Mouse (Mus musculus) liver, embryonic 13.5 days (tissue): ENCODE results near the gene Lrrc45. TPM values are rescaled to one million over a fixed set of nuclear protein-coding genes. Genes with fewer than 3 reads are reported as not detected.
"Not testable (repeated sequence)": the region's sequence is repeated elsewhere in the genome, so short reads cannot be mapped to it uniquely, and the experiment has no call there.

Experiments used
- ATAC-seq: fragments of 200-750 bp; cut with Nextera tagmentation; 2 replicates; pipeline ENCODE4 v1.8.0; 2017; ENCODE audit warnings: low read depth, mild to moderate bottlenecking, moderate number of reproducible peaks, moderate library complexity
- DNase-seq: peaks from one replicate; pipeline ENCODE4 v3.0.0; 2022
- H3K27ac ChIP-seq: fragments of 300-500 bp; sonication (generic); 2 replicates; pipeline ENCODE4 v1.5.1; 2015; ENCODE audit warnings: moderate library complexity, mild to moderate bottlenecking, inconsistent platforms
- H3K27me3 ChIP-seq: fragments of 300-500 bp; sonication (generic); 2 replicates; pipeline ENCODE4 v1.6.1; 2015; ENCODE audit warnings: mild to moderate bottlenecking, inconsistent platforms
- H3K36me3 ChIP-seq: fragments of 300-500 bp; sonication (generic); 2 replicates; pipeline ENCODE4 v1.6.1; 2015; ENCODE audit warnings: mild to moderate bottlenecking, inconsistent platforms
- H3K4me1 ChIP-seq: fragments of 300-500 bp; sonication (generic); replicated peaks from 2 replicates; pipeline ENCODE4 v1.6.1; 2015; ENCODE audit warnings: inconsistent platforms
- H3K4me2 ChIP-seq: fragments of 300-500 bp; sonication (generic); 2 replicates; pipeline ENCODE4 v1.6.1; 2015; ENCODE audit warnings: inconsistent platforms, mild to moderate bottlenecking, moderate library complexity
- H3K4me3 ChIP-seq: fragments of 300-500 bp; sonication (generic); replicated peaks from 2 replicates; pipeline ENCODE4 v1.5.1; 2015; ENCODE audit warnings: mild to moderate bottlenecking, inconsistent platforms
- H3K9ac ChIP-seq: fragments of 300-500 bp; sonication (generic); 2 replicates; pipeline ENCODE4 v1.6.1; 2015; ENCODE audit warnings: mild to moderate bottlenecking, inconsistent platforms
- H3K9me3 ChIP-seq: fragments of 300-500 bp; sonication (generic); replicated peaks from 2 replicates; pipeline ENCODE4 v1.6.1; 2016; ENCODE audit warnings: inconsistent platforms
- WGBS: fragments of 180-500 bp; shearing (Covaris S2); methylation state at CpG from one replicate; pipeline ENCODE4 v1.1.7; 2015; ENCODE audit not compliant: insufficient replicate concordance; 5-methylcytosine and 5-hydroxymethylcytosine counted together
- polyA plus RNA-seq: library from polyadenylated mRNA; unstranded; fragments of >200 nt; fragmentation: Nextera tagmentation; extraction: Ambion mirVana; gene quantifications from 2 replicates; pipeline ENCODE4 v1.2.1, GENCODE M21; 2015

Gene Lrrc45
- polyA plus RNA-seq, 1 experiment from 2014 or later, result 13.0 TPM

DNA sequence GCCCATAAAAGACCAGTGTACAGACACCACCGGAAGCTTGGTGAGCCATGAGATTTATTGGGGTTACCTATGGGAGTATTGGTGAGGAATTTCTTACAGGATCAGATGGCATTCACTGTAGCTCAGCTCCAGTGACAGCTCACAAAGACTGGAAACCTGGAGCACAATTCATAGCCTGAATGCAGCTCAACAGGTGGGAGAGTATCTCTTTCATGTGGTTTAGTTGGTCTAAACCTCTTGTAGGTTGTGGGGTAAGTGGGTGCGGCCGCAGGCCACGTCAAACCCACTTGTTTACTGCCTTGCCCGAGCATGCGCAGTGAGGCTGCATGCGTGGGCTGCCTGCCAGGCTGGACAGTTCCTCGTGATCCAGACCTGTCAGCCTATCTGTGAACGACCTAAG, 46.5 kb downstream of the Lrrc45 start:
- WGBS, result 79% methylated on average over 9 of the region's 9 CpGs
- no peaks in the 10 kb centered on the region for H3K4me1 ChIP-seq
- peaks cover 31% of the 10 kb centered on the region for H3K9me3 ChIP-seq
- ATAC-seq (no peak), DNase-seq (no peak)
- no peaks in the 10 kb centered on the region for H3K36me3 ChIP-seq
- no peak overlapping the region for H3K27ac ChIP-seq
- H3K9ac ChIP-seq, result no peak overlapping the region
- no peak overlapping the region for H3K4me3 ChIP-seq
- no peak overlapping the region for H3K4me2 ChIP-seq
- H3K27me3 ChIP-seq, result peaks cover 27% of the 10 kb centered on the region

DNA sequence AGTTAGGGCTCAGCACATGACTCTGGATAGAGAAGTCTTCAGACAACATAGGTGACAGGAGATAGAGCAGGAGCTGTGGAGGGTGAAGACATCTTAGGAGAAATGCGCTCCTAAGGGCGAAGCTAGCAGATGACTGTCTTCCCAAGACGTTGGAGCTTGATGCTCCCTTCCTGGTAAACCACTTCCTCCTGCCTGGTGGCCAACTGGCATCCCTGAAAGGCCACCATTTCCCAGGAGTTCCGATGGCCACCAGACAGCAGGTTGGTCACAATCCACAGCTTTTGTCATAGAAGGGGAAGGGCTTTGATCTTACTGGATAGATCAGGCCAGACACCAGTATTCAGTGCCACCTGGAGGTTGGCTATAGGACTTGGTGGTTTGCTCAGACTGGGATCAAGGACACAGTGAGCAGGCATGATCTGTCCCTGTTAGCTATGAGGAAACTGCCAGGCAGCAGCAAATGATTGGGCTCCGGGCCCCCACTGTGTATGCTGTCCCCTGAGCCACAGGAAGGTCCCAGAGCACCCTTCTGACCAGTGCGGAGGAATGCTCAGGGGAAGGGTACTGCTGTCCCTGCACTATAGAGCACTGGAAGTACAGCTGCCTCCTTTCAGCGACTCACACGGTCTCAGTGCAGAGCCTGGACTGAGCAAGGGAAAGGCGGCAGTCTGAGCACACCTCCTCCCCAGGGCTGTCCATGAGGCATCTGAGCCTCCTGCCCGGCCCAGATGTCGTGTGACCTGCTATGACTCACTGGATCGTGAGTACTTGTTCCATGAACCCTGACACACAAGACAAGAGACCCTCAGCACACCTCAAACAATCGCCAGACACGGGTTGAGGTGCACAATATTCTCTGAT, 48.3 kb downstream of the Lrrc45 start:
- Histone ChIP-seq H3K4me1 (no peaks in the 10 kb centered on the region), H3K4me3 (no peak overlapping the region), H3K9ac (no peak overlapping the region), H3K4me2 (no peak overlapping the region), H3K36me3 (no peaks in the 10 kb centered on the region), H3K9me3 (peaks cover 27% of the 10 kb centered on the region), H3K27me3 (peaks cover 30% of the 10 kb centered on the region), H3K27ac (no peak overlapping the region)
- 53% methylated on average over 14 of the region's 14 CpGs for WGBS
- no peak for ATAC-seq
- no peak for DNase-seq

DNA sequence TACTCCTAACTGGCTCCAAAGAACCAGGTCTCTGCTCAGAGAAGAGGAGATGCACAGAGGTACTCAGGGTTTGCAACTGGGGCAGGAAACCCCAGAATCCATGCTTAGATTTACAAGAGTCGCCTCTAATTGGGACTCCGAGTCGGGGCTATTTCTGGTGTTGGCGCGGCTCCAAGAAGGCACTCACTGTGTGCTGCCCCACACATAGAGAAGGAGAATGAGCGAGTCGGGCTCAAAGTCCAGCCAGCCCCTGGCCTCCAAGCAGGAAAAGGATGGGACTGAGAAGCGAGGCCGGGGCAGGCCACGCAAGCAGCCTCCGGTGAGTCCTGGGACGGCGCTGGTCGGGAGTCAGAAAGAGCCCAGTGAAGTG, 48.9 kb downstream of the Lrrc45 start, which contains the start of gene Hmga1b:
Hmga1b (plus strand) TSS at position 123 of the 370 bp plus-strand sequence.
- not testable (repeated sequence) for H3K4me2 ChIP-seq, ATAC-seq
- 20% methylated on average over 14 of the region's 14 CpGs for WGBS

DNA sequence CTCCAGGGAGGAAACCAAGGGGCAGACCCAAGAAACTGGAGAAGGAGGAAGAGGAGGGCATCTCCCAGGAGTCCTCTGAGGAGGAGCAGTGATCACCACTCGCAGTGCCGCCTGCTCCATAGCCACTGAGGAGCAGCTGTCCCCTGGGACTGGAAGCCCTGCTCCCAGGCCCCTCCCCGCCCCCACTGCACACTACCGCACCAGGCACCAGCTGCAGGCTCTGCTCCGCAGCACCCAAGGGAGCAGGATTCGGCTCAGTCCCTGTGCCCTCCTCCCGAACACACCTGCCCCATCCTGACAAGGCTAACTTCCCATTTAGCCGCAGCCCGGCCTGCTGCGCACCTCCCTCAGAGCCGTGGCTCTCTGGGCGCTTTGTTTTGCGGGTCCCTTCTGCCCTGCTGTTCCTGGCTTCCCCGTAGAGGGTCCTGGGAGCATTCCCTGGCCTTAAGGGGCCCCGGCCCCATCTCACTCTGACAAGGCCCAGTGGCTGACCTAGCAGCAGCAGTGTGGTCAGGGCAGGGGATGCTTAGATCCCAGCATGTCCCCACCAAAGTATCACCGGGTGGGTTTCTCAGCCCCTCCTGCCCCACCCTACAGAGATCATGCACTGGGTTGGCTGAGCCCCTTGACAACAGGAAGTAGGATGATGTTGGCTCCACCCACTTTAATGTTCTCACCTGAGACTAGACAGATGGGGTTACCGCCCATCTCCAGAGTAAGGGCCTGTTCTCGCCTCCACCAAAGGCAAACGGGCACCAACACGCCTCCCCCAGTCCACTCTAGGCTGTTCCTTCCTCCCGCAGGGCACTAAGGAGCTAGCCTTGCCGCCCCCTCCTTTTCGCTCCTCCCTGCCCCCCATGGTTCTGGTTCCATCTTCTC, 49.6 kb downstream of the Lrrc45 start:
- 0 out of 2 replicates have a peak, but pooled peaks have one; percentile 34 for ATAC-seq
- H3K27ac ChIP-seq, H3K4me1 ChIP-seq, H3K9ac ChIP-seq, H3K4me3 ChIP-seq, DNase-seq, H3K36me3 ChIP-seq, H3K4me2 ChIP-seq: not testable (repeated sequence)
- peaks cover 30% of the 10 kb centered on the region for H3K27me3 ChIP-seq
- WGBS, result 11% methylated on average over 11 of the region's 23 CpGs
- H3K9me3 ChIP-seq, result peaks cover 14% of the 10 kb centered on the region

More for the DNA sequence above, 48.9 kb downstream of the Lrrc45 start, which contains the start of gene Hmga1b:
- Histone ChIP-seq H3K27me3 (peaks cover 30% of the 10 kb centered on the region), H3K9me3 (peaks cover 21% of the 10 kb centered on the region)
- not testable (repeated sequence) for H3K9ac ChIP-seq, H3K4me1 ChIP-seq, H3K36me3 ChIP-seq, H3K4me3 ChIP-seq, H3K27ac ChIP-seq, DNase-seq

DNA sequence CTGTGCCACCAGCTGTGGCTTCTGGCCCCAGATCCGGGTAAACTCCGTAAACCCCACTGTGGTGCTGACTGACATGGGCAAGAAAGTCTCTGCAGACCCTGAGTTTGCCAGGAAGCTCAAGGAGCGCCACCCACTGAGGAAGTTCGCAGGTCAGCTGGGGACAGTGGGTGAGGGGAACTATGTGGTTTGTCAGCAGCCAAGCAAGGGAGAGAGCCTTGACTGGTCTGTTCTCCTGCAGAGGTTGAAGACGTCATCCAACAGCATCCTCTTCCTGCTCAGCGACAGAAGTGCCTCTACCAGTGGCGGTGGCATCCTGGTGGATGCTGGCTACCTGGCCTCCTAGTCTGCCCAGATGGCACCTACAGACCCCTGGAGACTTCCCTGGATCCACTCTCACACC, 53.3 kb downstream of the Lrrc45 start:
- not testable (repeated sequence) for H3K27ac ChIP-seq
- WGBS, result 25% methylated on average over 4 of the region's 7 CpGs

DNA sequence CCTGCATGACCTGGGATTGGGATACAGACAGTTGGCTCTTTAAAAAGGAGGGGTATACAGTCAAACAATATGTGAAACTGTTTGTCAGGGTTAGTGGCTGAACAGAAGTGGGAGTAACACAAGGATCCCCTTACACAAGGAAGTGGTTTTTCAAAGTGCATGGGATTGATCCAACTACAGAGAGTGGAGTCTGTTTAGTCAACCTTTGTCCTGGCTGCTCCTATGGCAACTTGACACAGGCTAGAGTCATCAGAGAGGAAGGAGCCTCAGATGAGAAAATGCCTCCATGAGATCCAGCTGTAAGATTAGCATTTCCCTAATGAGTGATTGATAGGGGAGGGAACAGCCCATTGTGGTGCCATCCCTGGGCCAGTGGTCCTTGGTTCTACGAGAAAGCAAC, 54.5 kb downstream of the Lrrc45 start:
- WGBS, result 60% methylated on average over 1 of the region's 1 CpGs
- H3K4me3 ChIP-seq, result no peak overlapping the region
- H3K9me3 ChIP-seq, result no peaks in the 10 kb centered on the region
- H3K9ac ChIP-seq, result no peak overlapping the region
- peaks cover 11% of the 10 kb centered on the region for H3K27me3 ChIP-seq
- no peak overlapping the region for H3K27ac ChIP-seq
- H3K4me2 ChIP-seq, result no peak overlapping the region
- no peak for DNase-seq
- H3K4me1 ChIP-seq, result peaks cover 3% of the 10 kb centered on the region; the same call in 1 of the 2 replicates
- no peak for ATAC-seq
- H3K36me3 ChIP-seq, result no peaks in the 10 kb centered on the region

More for the DNA sequence above, 53.3 kb downstream of the Lrrc45 start:
- peaks cover 21% of the 10 kb centered on the region for H3K27me3 ChIP-seq
- not testable (repeated sequence) for ATAC-seq, H3K4me3 ChIP-seq, H3K4me2 ChIP-seq, DNase-seq, H3K9ac ChIP-seq, H3K4me1 ChIP-seq, H3K36me3 ChIP-seq, H3K9me3 ChIP-seq

Other genes starting within 250 kb of the Lrrc45 start
- gene Arl16, start 246.3 kb upstream of the Lrrc45 start, polyA plus RNA-seq, result 15.9 and 16.0 TPM in 2 replicates
- gene Mrpl12, start 229.3 kb upstream of the Lrrc45 start, polyA plus RNA-seq, result 142 and 150 TPM in 2 replicates
- 42.2 and 44.1 TPM in 2 replicates for gene Slc25a10, start 222.1 kb upstream of the Lrrc45 start, polyA plus RNA-seq
- 10.0 and 10.7 TPM in 2 replicates for gene Gcgr, start 183.2 kb upstream of the Lrrc45 start, polyA plus RNA-seq
- gene Mcrip1, start 164.2 kb upstream of the Lrrc45 start, polyA plus RNA-seq, result 45.7 and 46.9 TPM in 2 replicates
- 0.22 TPM in 1 of 2 replicates, not detected in the other for gene Ppp1r27, start 162.8 kb upstream of the Lrrc45 start, polyA plus RNA-seq
- gene P4hb, start 140.7 kb upstream of the Lrrc45 start, polyA plus RNA-seq, result 403 and 453 TPM in 2 replicates
- gene Arhgdia, start 132.3 kb upstream of the Lrrc45 start, polyA plus RNA-seq, result 258 and 276 TPM in 2 replicates
- gene Alyref, start 115.6 kb upstream of the Lrrc45 start, polyA plus RNA-seq, result 379 and 416 TPM in 2 replicates
- 99.1 and 102 TPM in 2 replicates for gene Anapc11, start 115.5 kb upstream of the Lrrc45 start, polyA plus RNA-seq
- 9.5 and 12.6 TPM in 2 replicates for gene Npb, start 105.4 kb upstream of the Lrrc45 start, polyA plus RNA-seq
- 114 and 116 TPM in 2 replicates for gene Pcyt2, start 96.0 kb upstream of the Lrrc45 start, polyA plus RNA-seq
- 33.8 and 34.3 TPM in 2 replicates for gene Sirt7, start 88.7 kb upstream of the Lrrc45 start, polyA plus RNA-seq
- 39.8 and 40.0 TPM in 2 replicates for gene Mafg, start 80.3 kb upstream of the Lrrc45 start, polyA plus RNA-seq
- gene Pycr1, start 70.2 kb upstream of the Lrrc45 start, polyA plus RNA-seq, result 6.0 and 6.9 TPM in 2 replicates
- 0.23 TPM in 1 of 2 replicates, not detected in the other for gene Myadml2, start 65.8 kb upstream of the Lrrc45 start, polyA plus RNA-seq
- gene Notum, start 52.8 kb upstream of the Lrrc45 start, polyA plus RNA-seq, result 0.27 and 0.36 TPM in 2 replicates
- gene Aspscr1, start 41.0 kb upstream of the Lrrc45 start, polyA plus RNA-seq, result 49.2 and 52.5 TPM in 2 replicates
- 123 and 126 TPM in 2 replicates for gene Cenpx, start 187 bp upstream of the Lrrc45 start, polyA plus RNA-seq
- gene Rac3, start 7.5 kb downstream of the Lrrc45 start, polyA plus RNA-seq, result 1.7 and 2.3 TPM in 2 replicates
- gene Dcxr, start 13.4 kb downstream of the Lrrc45 start, polyA plus RNA-seq, result 8.8 and 9.6 TPM in 2 replicates
- 0.22 TPM in 1 of 2 replicates, not detected in the other for gene Cbr2, start 18.2 kb downstream of the Lrrc45 start, polyA plus RNA-seq
- 4.9 and 6.5 TPM in 2 replicates for gene Hmga1b, start 48.9 kb downstream of the Lrrc45 start, polyA plus RNA-seq
- gene Rfng, start 70.3 kb downstream of the Lrrc45 start, polyA plus RNA-seq, result 11.2 and 15.4 TPM in 2 replicates
- 102 and 104 TPM in 2 replicates for gene Gps1, start 70.3 kb downstream of the Lrrc45 start, polyA plus RNA-seq
- gene Dus1l, start 82.5 kb downstream of the Lrrc45 start, polyA plus RNA-seq, result 82.6 and 86.2 TPM in 2 replicates
- gene Fasn, start 110.6 kb downstream of the Lrrc45 start, polyA plus RNA-seq, result 15.3 and 17.9 TPM in 2 replicates
- 1.8 TPM in 2 replicates for gene Ccdc57, start 218.9 kb downstream of the Lrrc45 start, polyA plus RNA-seq
- gene Slc16a3, start 234.6 kb downstream of the Lrrc45 start, polyA plus RNA-seq, result 71.4 and 81.7 TPM in 2 replicates